Comparison of ENCODE assay signal across 25 mouse cellular contexts in genomic region chr6:112773754-112774153, GRCm38 (mm10).
"Had no signal": no experiment of that assay in that cellular context is flagged by ENCODE, and none has a peak within 500 bp of the region (broad histone marks: within the 10 kb centered on the region; RNA-seq: fewer than 3 reads in every experiment).

No protein-coding gene starts in this region.

- H3K27ac ChIP-seq: heart, adult 2 months; heart, embryonic 13.5 days; heart, embryonic 15.5 days; hindbrain, embryonic 10.5 days; hindbrain, embryonic 12.5 days; hindbrain, embryonic 14.5 days; intestine, embryonic 15.5 days; left cerebral cortex, adult 2 months; limb, embryonic 13.5 days; limb, embryonic 15.5 days; liver, embryonic 12.5 days had no signal

- H3K9me3 ChIP-seq: heart, embryonic 13.5 days; heart, embryonic 15.5 days; hindbrain, embryonic 10.5 days; hindbrain, embryonic 12.5 days; intestine, embryonic 15.5 days; limb, embryonic 13.5 days; limb, embryonic 15.5 days; liver, embryonic 12.5 days had no signal

- DNase-seq: gastrocnemius, postnatal 14 days; gastrocnemius, postnatal 36 days; heart, adult 11 months; heart, adult 2 months; heart, postnatal 4 days; kidney, adult 18-20 months; kidney, adult 8-10 months; kidney, postnatal 10 days; kidney, postnatal 25 days; kidney, postnatal 4 days; left cerebral cortex, postnatal 4 days had no signal

- H3K4me2 ChIP-seq: heart, embryonic 11.5 days; heart, embryonic 13.5 days; heart, embryonic 15.5 days; hindbrain, embryonic 12.5 days; hindbrain, embryonic 14.5 days; intestine, embryonic 15.5 days; limb, embryonic 13.5 days; limb, embryonic 15.5 days; liver, embryonic 12.5 days had no signal

- H3K36me3 ChIP-seq: heart, embryonic 13.5 days; heart, embryonic 15.5 days; intestine, embryonic 15.5 days; liver, embryonic 12.5 days had no signal

- H3K27me3 ChIP-seq: heart, embryonic 13.5 days; heart, embryonic 15.5 days; hindbrain, embryonic 12.5 days; intestine, embryonic 15.5 days; limb, embryonic 13.5 days; limb, embryonic 15.5 days; liver, embryonic 12.5 days had no signal

- H3K4me1 ChIP-seq: heart, embryonic 13.5 days; heart, embryonic 15.5 days; hindbrain, embryonic 10.5 days; hindbrain, embryonic 12.5 days; intestine, embryonic 15.5 days; limb, embryonic 13.5 days; limb, embryonic 15.5 days; liver, embryonic 12.5 days had no signal

- ATAC-seq: hindbrain, embryonic 16.5 days; inflammation-experienced regulatory T-cells, adult 6 months; intestine, embryonic 15.5 days; intestine, postnatal 0 days; liver, embryonic 12.5 days had no signal

- H3K9ac ChIP-seq: heart, embryonic 13.5 days; heart, embryonic 15.5 days; hindbrain, embryonic 12.5 days; hindbrain, embryonic 14.5 days; intestine, embryonic 15.5 days; limb, embryonic 13.5 days; limb, embryonic 15.5 days; liver, embryonic 12.5 days had no signal

- H3K4me3 ChIP-seq: heart, adult 2 months; heart, embryonic 13.5 days; heart, embryonic 15.5 days; hindbrain, embryonic 10.5 days; hindbrain, embryonic 12.5 days; intestine, embryonic 15.5 days; left cerebral cortex, adult 2 months; limb, embryonic 13.5 days; limb, embryonic 15.5 days; liver, embryonic 12.5 days had no signal
